Mouse (Mus musculus): Measurements from ENCODE around the gene Pcbp2.

Pcbp2 gene

GRCm38 (mm10) chr15:102526111-102527002 is 56.0 kb downstream of the Pcbp2 start:
- DNase-seq (ENCODE audit: low read depth, low spot score), result no peak

GRCm38 (mm10) chr15:102527936-102528335 is 57.6 kb downstream of the Pcbp2 start:
- no peak for DNase-seq (ENCODE audit: low read depth, low spot score)

GRCm38 (mm10) chr15:102528396-102528795 is 58.1 kb downstream of the Pcbp2 start:
- DNase-seq (ENCODE audit: low read depth, low spot score), result no peak

- DNase-seq (ENCODE audit: low read depth, low spot score), result no peak
Observed at GRCm38 (mm10) chr15:102530566-102530965, 60.2 kb downstream of the Pcbp2 start.

GRCm38 (mm10) chr15:102531586-102531985 is 61.2 kb downstream of the Pcbp2 start:
- no peak for DNase-seq (ENCODE audit: low read depth, low spot score)

GRCm38 (mm10) chr15:102532106-102532900 is 62.0 kb downstream of the Pcbp2 start:
- no peak for DNase-seq (ENCODE audit: low read depth, low spot score)

- DNase-seq (ENCODE audit: low read depth, low spot score), result no peak
Observed at GRCm38 (mm10) chr15:102533926-102534325, 63.6 kb downstream of the Pcbp2 start.

GRCm38 (mm10) chr15:102544801-102545200 is 74.5 kb downstream of the Pcbp2 start:
- DNase-seq (ENCODE audit: low read depth, low spot score), result no peak

GRCm38 (mm10) chr15:102546246-102546645 is 75.9 kb downstream of the Pcbp2 start:
- no peak for DNase-seq (ENCODE audit: low read depth, low spot score)

- DNase-seq (ENCODE audit: low read depth, low spot score), result no peak
Observed at GRCm38 (mm10) chr15:102546677-102547427, 76.5 kb downstream of the Pcbp2 start.

GRCm38 (mm10) chr15:102547478-102547877 is 77.1 kb downstream of the Pcbp2 start:
- DNase-seq (ENCODE audit: low read depth, low spot score), result no peak
